Mouse (Mus musculus) lung, postnatal 0 days (tissue): ENCODE data around the gene Ubxn11. TPM values are rescaled to one million over a fixed set of nuclear protein-coding genes. Genes with fewer than 3 reads are reported as not detected.
A peak's percentile ranks its signal among the peaks of the same experiment; 100 is the strongest.

Experiments used
- ATAC-seq: fragments of 200-750 bp; cut with Nextera tagmentation; 2 replicates; pipeline ENCODE4 v1.8.0; 2017; ENCODE audit warnings: moderate library complexity
- DNase-seq: peaks from one replicate; pipeline ENCODE4 v3.0.0-alpha.2; 2016; ENCODE audit warnings: low spot score
- H3K27ac ChIP-seq: fragments of 300-500 bp; sonication (generic); 2 replicates; pipeline ENCODE4 v1.5.1; 2014; ENCODE audit warnings: antibody characterized with exemption, mild to moderate bottlenecking, low read length, mixed read lengths
- H3K27me3 ChIP-seq: fragments of 300-500 bp; sonication (generic); replicated peaks from 2 replicates; pipeline ENCODE4 v1.6.1; 2014; ENCODE audit warnings: low read length, mixed read lengths; ENCODE audit not compliant: insufficient read depth
- H3K36me3 ChIP-seq: fragments of 300-500 bp; sonication (generic); 2 replicates; pipeline ENCODE4 v1.6.1; 2014; ENCODE audit warnings: low read length, mixed read lengths; ENCODE audit not compliant: insufficient read depth
- H3K4me1 ChIP-seq: fragments of 300-500 bp; sonication (generic); 2 replicates; pipeline ENCODE4 v1.6.1; 2014; ENCODE audit warnings: antibody characterized with exemption, low read depth, low read length, mixed read lengths; ENCODE audit not compliant: insufficient read depth
- H3K4me2 ChIP-seq: fragments of 300-500 bp; sonication (generic); replicated peaks from 2 replicates; pipeline ENCODE4 v1.6.1; 2014; ENCODE audit warnings: low read depth, mild to moderate bottlenecking, low read length, moderate library complexity, mixed read lengths
- H3K4me3 ChIP-seq: fragments of 300-500 bp; sonication (generic); 2 replicates; pipeline ENCODE4 v1.5.1; 2014; ENCODE audit warnings: low read depth, low read length
- H3K9ac ChIP-seq: fragments of 300-500 bp; sonication (generic); replicated peaks from 2 replicates; pipeline ENCODE4 v1.6.1; 2014; ENCODE audit warnings: low read depth, mild to moderate bottlenecking
- H3K9me3 ChIP-seq: fragments of 300-500 bp; sonication (generic); 2 replicates; pipeline ENCODE4 v1.6.1; 2016; ENCODE audit warnings: low read length, mixed read lengths
- CTCF ChIP-seq: IDR thresholded peaks from 2 replicates; pipeline ENCODE4 v1.5.1; 2016; ENCODE audit warnings: antibody characterized with exemption, mild to moderate bottlenecking
- EP300 ChIP-seq: IDR thresholded peaks from 2 replicates; pipeline ENCODE4 v1.6.1; 2016; ENCODE audit warnings: antibody characterized with exemption, mild to moderate bottlenecking, control low read depth
- WGBS: fragments of 180-500 bp; shearing (Covaris S2); extraction: QIAGEN DNeasy Blood & Tissue Kit; methylation state at CpG from one replicate; pipeline ENCODE4 v1.1.7; 2014; 5-methylcytosine and 5-hydroxymethylcytosine counted together
- polyA plus RNA-seq: library from polyadenylated mRNA; unstranded; fragments of >200 nt; fragmentation: Nextera tagmentation; extraction: Ambion mirVana; gene quantifications from 2 replicates; pipeline ENCODE4 v1.2.1, GENCODE M21; 2015

Gene Ubxn11
- polyA plus RNA-seq, 1 experiment from 2014 or later, result 10.3 TPM

DNA sequence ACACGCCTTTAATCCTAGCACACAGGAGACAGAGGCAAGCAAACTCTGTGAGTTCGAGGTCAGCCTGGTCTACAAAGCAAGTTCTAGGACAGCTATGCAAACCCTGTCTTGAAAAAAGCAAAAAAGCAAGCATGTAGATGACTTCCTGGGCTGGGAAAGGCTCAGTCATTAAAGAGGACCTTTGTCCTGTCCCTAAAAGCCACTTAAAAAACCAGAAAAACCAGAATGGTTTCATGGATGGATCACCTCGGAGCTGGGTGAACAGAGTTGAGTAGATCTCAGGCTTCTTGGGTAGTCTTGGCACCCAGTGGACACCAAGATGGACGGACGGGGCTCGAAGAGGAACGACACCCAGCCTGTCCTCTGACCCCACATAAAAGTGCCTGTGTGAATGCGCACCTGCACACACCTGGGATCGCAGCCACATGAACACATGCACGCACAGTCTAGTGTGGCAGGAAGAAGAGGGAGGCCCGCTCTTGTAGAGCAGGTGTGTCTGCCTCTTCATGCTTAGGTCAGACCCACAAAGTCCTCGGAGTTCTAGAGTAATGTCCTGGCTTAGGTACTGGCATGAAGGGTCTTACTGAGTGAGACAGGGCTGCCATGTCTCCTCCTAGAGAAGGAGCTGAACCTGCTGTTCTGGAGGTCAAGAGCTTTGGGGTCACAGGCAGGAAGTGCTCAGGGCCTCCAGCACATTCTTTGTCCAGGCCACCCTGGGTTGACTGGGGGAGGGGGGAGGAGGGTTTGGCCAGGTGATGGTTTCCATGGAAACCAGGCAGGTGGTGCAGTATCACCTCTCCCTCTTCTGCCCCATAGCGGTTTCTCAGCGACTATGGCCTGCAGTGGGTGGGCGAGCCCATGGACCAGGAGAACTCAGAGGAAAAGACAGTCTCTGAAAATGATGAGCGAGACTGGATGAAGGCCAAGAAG, 13.1 kb downstream of the Ubxn11 start:
- 65% methylated on average over 16 of the region's 16 CpGs for WGBS
- peak; percentile 11; the same call in 1 of the 2 replicates for ATAC-seq

DNA sequence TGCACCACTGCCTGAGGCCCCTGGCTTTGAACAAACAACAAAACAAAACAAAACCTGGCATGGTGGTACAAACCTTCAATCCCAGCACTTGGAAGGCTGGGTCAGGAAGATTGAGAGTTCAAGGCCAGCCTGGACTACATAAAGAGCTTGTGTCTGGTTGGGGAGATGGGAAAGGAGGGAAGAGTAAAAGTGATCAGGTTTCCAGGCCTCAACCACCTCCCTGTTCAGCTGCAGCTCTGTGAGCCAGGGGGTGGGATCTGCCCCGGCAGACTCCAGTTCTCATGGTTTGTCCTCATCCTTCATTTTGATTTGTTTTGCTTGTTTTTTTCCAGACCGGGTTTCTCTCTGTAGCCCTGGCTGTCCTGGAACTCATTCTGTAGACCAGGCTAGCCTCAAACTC, 14.1 kb downstream of the Ubxn11 start:
- Histone ChIP-seq H3K27ac (no peak overlapping the region), H3K36me3 (no peaks in the 10 kb centered on the region), H3K27me3 (no peaks in the 10 kb centered on the region), H3K4me3 (no peak overlapping the region), H3K4me2 (no peak overlapping the region), H3K4me1 (no peaks in the 10 kb centered on the region), H3K9ac (no peak overlapping the region), H3K9me3 (no peaks in the 10 kb centered on the region)
- ATAC-seq (no peak), DNase-seq (no peak)
- TF ChIP-seq EP300 (no peak), CTCF (no peak)
- WGBS, result 62% methylated on average over 2 of the region's 2 CpGs

More for the DNA sequence above, 13.1 kb downstream of the Ubxn11 start:
- Histone ChIP-seq H3K27me3 (no peaks in the 10 kb centered on the region), H3K4me2 (no peak overlapping the region), H3K4me1 (no peaks in the 10 kb centered on the region), H3K9me3 (no peaks in the 10 kb centered on the region), H3K4me3 (no peak overlapping the region), H3K9ac (no peak overlapping the region), H3K27ac (no peak overlapping the region), H3K36me3 (no peaks in the 10 kb centered on the region)
- DNase-seq, result no peak
- TF ChIP-seq EP300 (no peak), CTCF (no peak)

DNA sequence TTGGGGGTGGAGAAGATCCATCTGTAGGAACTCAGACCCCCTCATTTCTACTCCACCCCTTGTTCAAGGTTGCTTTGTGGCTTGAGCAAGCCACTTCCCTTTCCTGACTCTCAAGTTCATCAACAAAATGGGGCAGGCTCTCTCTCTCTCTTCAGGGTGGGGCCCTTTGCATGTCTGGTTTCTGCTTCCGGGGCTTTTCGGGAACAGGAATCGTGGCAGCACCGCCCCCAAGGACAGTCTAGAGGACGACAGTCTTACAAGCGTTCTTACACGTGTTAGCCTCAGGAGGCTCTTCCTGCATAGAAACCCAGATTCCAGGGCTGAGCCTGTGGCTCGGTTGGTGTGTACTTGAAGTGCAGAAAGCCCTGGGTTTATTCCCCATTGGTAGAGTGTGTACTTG, 14.6 kb downstream of the Ubxn11 start:
- Histone ChIP-seq H3K4me1 (no peaks in the 10 kb centered on the region), H3K36me3 (no peaks in the 10 kb centered on the region), H3K9me3 (no peaks in the 10 kb centered on the region), H3K4me3 (no peak overlapping the region), H3K9ac (no peak overlapping the region), H3K4me2 (no peak overlapping the region), H3K27me3 (no peaks in the 10 kb centered on the region), H3K27ac (no peak overlapping the region)
- peak; percentile 48 for ATAC-seq
- TF ChIP-seq CTCF, result no peak
- peak; percentile 63 for DNase-seq
- 59% methylated on average over 8 of the region's 8 CpGs for WGBS

DNA sequence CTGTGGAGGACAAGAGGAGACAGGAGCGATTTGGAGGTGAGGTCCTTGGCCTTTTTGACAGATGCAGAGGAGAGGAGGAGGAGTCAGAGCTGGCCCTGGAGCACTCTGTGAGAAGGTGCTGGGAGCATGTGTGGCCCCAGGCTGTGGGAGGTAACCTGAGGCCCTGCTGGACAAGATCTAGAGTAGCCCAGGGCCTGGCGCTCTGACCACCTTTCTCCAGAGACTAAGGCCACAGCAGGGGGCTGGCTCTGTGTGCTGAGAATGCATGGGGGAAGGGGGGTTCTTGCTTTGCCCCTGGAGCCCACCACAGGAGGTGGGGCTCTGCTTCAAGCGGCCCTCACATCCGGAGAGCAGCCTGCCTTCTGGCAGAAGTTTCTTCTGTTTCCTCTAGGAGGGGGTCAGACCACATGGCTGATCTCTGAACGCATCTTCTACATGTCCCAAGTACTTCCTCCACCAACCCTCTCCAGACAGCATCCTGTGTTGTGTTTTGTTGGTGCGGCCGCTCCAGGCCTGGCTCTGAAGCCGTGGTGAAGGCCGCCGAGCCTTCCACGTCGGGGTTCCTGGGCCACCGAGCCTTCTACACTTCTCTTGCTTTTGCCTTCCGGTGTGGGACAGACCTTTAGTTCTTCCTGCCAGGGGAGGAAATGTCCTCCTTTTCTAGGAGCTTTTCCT, 15.9 kb downstream of the Ubxn11 start:
- WGBS, result 55% methylated on average over 14 of the region's 14 CpGs
- Histone ChIP-seq H3K9me3 (no peaks in the 10 kb centered on the region), H3K27me3 (no peaks in the 10 kb centered on the region), H3K9ac (no peak overlapping the region), H3K27ac (no peak overlapping the region), H3K4me1 (no peaks in the 10 kb centered on the region), H3K4me3 (no peak overlapping the region), H3K36me3 (no peaks in the 10 kb centered on the region), H3K4me2 (no peak overlapping the region)
- no peak for TF ChIP-seq EP300
- no peak for TF ChIP-seq CTCF
- peak; percentile 31 for DNase-seq
- ATAC-seq, result no peak; the same call in 1 of the 2 replicates

DNA sequence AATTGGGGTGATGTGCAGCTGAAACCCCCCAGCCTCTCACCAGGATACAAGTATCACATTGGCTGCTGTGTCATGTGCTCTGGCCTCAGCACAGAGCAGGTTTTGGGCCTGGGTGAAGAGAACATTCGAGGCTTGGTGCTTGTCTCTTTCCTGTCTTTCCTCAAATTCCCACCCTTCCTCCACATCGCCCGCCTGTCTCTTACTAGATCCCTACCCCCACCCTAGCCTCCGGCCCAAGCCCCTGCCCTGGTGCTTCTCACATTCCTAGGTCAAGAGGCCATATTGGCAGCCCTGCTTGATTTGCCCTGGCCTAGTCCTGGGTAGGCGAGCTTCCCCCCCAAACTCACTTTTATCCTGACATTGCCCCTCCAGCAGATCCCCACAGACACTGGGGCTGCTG, 16.7 kb downstream of the Ubxn11 start:
- Histone ChIP-seq H3K27me3 (no peaks in the 10 kb centered on the region), H3K4me1 (no peaks in the 10 kb centered on the region), H3K9me3 (no peaks in the 10 kb centered on the region), H3K4me3 (no peak overlapping the region), H3K36me3 (no peaks in the 10 kb centered on the region), H3K27ac (no peak overlapping the region), H3K4me2 (no peak overlapping the region), H3K9ac (no peak overlapping the region)
- no peak for ATAC-seq
- no peak for DNase-seq
- no peak for TF ChIP-seq EP300
- TF ChIP-seq CTCF, result no peak
- WGBS, result 73% methylated on average over 5 of the region's 5 CpGs

DNA sequence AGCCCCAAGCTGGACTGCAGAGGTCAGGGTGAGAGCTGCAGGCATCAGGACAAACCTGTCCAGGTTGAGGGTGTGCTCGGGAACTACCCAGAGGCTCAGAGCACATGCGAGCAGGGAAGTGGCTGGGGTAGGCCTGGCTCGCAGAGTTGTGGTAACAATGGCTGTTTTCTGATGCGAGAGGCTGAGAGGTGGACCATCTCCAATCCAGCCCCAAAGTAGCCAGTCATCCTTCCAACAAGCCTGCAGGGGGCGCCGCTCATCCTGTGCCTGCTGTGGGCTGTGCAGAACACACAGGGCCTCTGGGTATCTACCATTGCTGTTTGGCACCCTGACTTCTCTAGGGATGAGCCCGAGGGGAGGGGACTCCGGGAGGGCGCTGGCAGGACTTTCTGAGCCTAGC, 17.3 kb downstream of the Ubxn11 start:
- Histone ChIP-seq H3K9ac (no peak overlapping the region), H3K27ac (no peak overlapping the region), H3K4me1 (no peaks in the 10 kb centered on the region), H3K4me2 (no peak overlapping the region), H3K4me3 (no peak overlapping the region), H3K36me3 (no peaks in the 10 kb centered on the region), H3K27me3 (no peaks in the 10 kb centered on the region), H3K9me3 (no peaks in the 10 kb centered on the region)
- TF ChIP-seq CTCF, result peak; percentile 65
- TF ChIP-seq EP300, result no peak
- ATAC-seq (no peak), DNase-seq (no peak)
- 67% methylated on average over 9 of the region's 9 CpGs for WGBS
